Mouse (Mus musculus): Measurements from ENCODE around the gene Atp1b3. TPM values are rescaled to one million over a fixed set of nuclear protein-coding genes. Genes with fewer than 3 reads are reported as not detected.
"Not testable (repeated sequence)": the region's sequence is repeated elsewhere in the genome, so short reads cannot be mapped to it uniquely, and the experiment has no call there.

Gene Atp1b3
- total RNA-seq (2014; fragmentation: Nextera tagmentation) (97.9 and 117 TPM in 2 replicates), total RNA-seq (2017) (84.7 and 100 TPM in 2 replicates)

GRCm38 (mm10) chr9:96364141-96364838 is at the start of gene Atp1b3:
TSS of gene Atp1b3 (minus strand) at chr9:96364442.
- peak; percentile 87 for ATAC-seq (replicated peaks; ENCODE audit: low FRiP score, low TSS enrichment, poor library complexity, severe bottlenecking)

GRCm38 (mm10) chr9:96412821-96413405 is 48.7 kb upstream of the Atp1b3 start:
- ATAC-seq (replicated peaks; ENCODE audit: low FRiP score, low TSS enrichment, poor library complexity, severe bottlenecking), result no peak

- no peak for ATAC-seq (replicated peaks; ENCODE audit: low FRiP score, low TSS enrichment, poor library complexity, severe bottlenecking)
Observed at GRCm38 (mm10) chr9:96404312-96404711, 40.1 kb upstream of the Atp1b3 start.

GRCm38 (mm10) chr9:96399916-96400315 is 35.7 kb upstream of the Atp1b3 start:
- not testable (repeated sequence) for ATAC-seq (replicated peaks; ENCODE audit: low FRiP score, low TSS enrichment, poor library complexity, severe bottlenecking)

- no peak for ATAC-seq (replicated peaks; ENCODE audit: low FRiP score, low TSS enrichment, poor library complexity, severe bottlenecking)
Observed at GRCm38 (mm10) chr9:96399425-96399878, 35.2 kb upstream of the Atp1b3 start.

- ATAC-seq (replicated peaks; ENCODE audit: low FRiP score, low TSS enrichment, poor library complexity, severe bottlenecking), result no peak
Observed at GRCm38 (mm10) chr9:96398614-96399013, 34.4 kb upstream of the Atp1b3 start.

GRCm38 (mm10) chr9:96398165-96398564 is 33.9 kb upstream of the Atp1b3 start:
- ATAC-seq (replicated peaks; ENCODE audit: low FRiP score, low TSS enrichment, poor library complexity, severe bottlenecking), result no peak

GRCm38 (mm10) chr9:96394910-96395690 is 30.9 kb upstream of the Atp1b3 start:
- ATAC-seq (replicated peaks; ENCODE audit: low FRiP score, low TSS enrichment, poor library complexity, severe bottlenecking), result peak; percentile 35; the same call in 1 of the 2 replicates

- no peak for ATAC-seq (replicated peaks; ENCODE audit: low FRiP score, low TSS enrichment, poor library complexity, severe bottlenecking)
Observed at GRCm38 (mm10) chr9:96393731-96394235, 29.5 kb upstream of the Atp1b3 start.

GRCm38 (mm10) chr9:96393112-96393511 is 28.9 kb upstream of the Atp1b3 start:
- ATAC-seq (replicated peaks; ENCODE audit: low FRiP score, low TSS enrichment, poor library complexity, severe bottlenecking), result no peak

- ATAC-seq (replicated peaks; ENCODE audit: low FRiP score, low TSS enrichment, poor library complexity, severe bottlenecking), result no peak
Observed at GRCm38 (mm10) chr9:96391921-96392320, 27.7 kb upstream of the Atp1b3 start.

- ATAC-seq (replicated peaks; ENCODE audit: low FRiP score, low TSS enrichment, poor library complexity, severe bottlenecking), result no peak
Observed at GRCm38 (mm10) chr9:96383714-96384487, 19.7 kb upstream of the Atp1b3 start.

- ATAC-seq (replicated peaks; ENCODE audit: low FRiP score, low TSS enrichment, poor library complexity, severe bottlenecking), result no peak
Observed at GRCm38 (mm10) chr9:96382756-96383155, 18.5 kb upstream of the Atp1b3 start.

- ATAC-seq (replicated peaks; ENCODE audit: low FRiP score, low TSS enrichment, poor library complexity, severe bottlenecking), result peak; percentile 58
Observed at GRCm38 (mm10) chr9:96381393-96381792, 17.2 kb upstream of the Atp1b3 start.

GRCm38 (mm10) chr9:96379551-96379950 is 15.3 kb upstream of the Atp1b3 start:
- no peak for ATAC-seq (replicated peaks; ENCODE audit: low FRiP score, low TSS enrichment, poor library complexity, severe bottlenecking)

- no peak for ATAC-seq (replicated peaks; ENCODE audit: low FRiP score, low TSS enrichment, poor library complexity, severe bottlenecking)
Observed at GRCm38 (mm10) chr9:96378747-96379146, 14.5 kb upstream of the Atp1b3 start.

GRCm38 (mm10) chr9:96377096-96377495 is 12.9 kb upstream of the Atp1b3 start:
- no peak for ATAC-seq (replicated peaks; ENCODE audit: low FRiP score, low TSS enrichment, poor library complexity, severe bottlenecking)

GRCm38 (mm10) chr9:96375819-96376218 is 11.6 kb upstream of the Atp1b3 start:
- no peak for ATAC-seq (replicated peaks; ENCODE audit: low FRiP score, low TSS enrichment, poor library complexity, severe bottlenecking)

- no peak for ATAC-seq (replicated peaks; ENCODE audit: low FRiP score, low TSS enrichment, poor library complexity, severe bottlenecking)
Observed at GRCm38 (mm10) chr9:96371075-96371474, 6.8 kb upstream of the Atp1b3 start.
